In genomic region chr1:177561716-177562588, GRCm38 (mm10) we compare ENCODE assay signal across 13 mouse cellular contexts.
DNase-seq lines count a peak whose midpoint lies in the region; ATAC-seq and TF ChIP-seq lines count a peak whose summit lies in the region.
"Had no signal": no experiment of that assay in that cellular context is flagged by ENCODE, and none has a peak within 500 bp of the region (broad histone marks: within the 10 kb centered on the region; RNA-seq: fewer than 3 reads in every experiment).

No protein-coding gene starts in this region.

- H3K27ac ChIP-seq in forebrain, embryonic 13.5 days = 0 out of 2 replicates have a peak overlapping the region, but pooled peaks have one; percentile 31
- no peak overlapping the region for H3K27ac ChIP-seq in neural tube, embryonic 14.5 days (ENCODE audit: low read depth, low read length)
- no peak overlapping the region for H3K27ac ChIP-seq in liver, postnatal 0 days (ENCODE audit: low read depth)
- H3K27ac ChIP-seq in kidney, adult 2 months (ENCODE audit: insufficient read depth, low read depth, low read length) = no peak overlapping the region
- H3K27ac ChIP-seq: embryonic facial prominence, embryonic 13.5 days; heart, embryonic 10.5 days; liver, embryonic 15.5 days had no signal

- H3K9me3 ChIP-seq in forebrain, embryonic 13.5 days (replicated peaks) = no peaks in the 10 kb centered on the region
- H3K9me3 ChIP-seq in neural tube, embryonic 14.5 days (ENCODE audit: control insufficient read depth, low read length) = no peaks in the 10 kb centered on the region
- no peaks in the 10 kb centered on the region for H3K9me3 ChIP-seq in liver, postnatal 0 days (ENCODE audit: low read length)
- H3K9me3 ChIP-seq: embryonic facial prominence, embryonic 13.5 days; heart, embryonic 10.5 days; liver, embryonic 15.5 days; megakaryocyte, embryonic 14.5 days had no signal

- H3K4me2 ChIP-seq in forebrain, embryonic 13.5 days = no peak overlapping the region
- H3K4me2 ChIP-seq in neural tube, embryonic 14.5 days (ENCODE audit: low read depth, low read length) = peak overlapping the region; percentile 2; the same call in 1 of the 2 replicates
- H3K4me2 ChIP-seq in liver, postnatal 0 days (ENCODE audit: low read depth, low read length) = no peak overlapping the region
- H3K4me2 ChIP-seq: embryonic facial prominence, embryonic 13.5 days; liver, embryonic 15.5 days had no signal

- DNase-seq in cerebellum, postnatal 10 days = peak; percentile 43 to 52
- no peak for DNase-seq in cerebellum, adult 9-11 months
- DNase-seq in mesoderm, embryonic 11.5 days (ENCODE audit: low read depth, low spot score) = peak; percentile 83
- no peak for DNase-seq in left cerebral cortex, adult 18-20 months (ENCODE audit: low spot score in 2 of 2)
- DNase-seq in liver, postnatal 0 days = no peak
- no peak for DNase-seq in kidney, adult 2 months
- DNase-seq: kidney, postnatal 4 days had no signal

- TF ChIP-seq CTCF in liver, postnatal 0 days (IDR thresholded peaks at IDR 0.05; ENCODE audit: low read depth) = no peak
- TF ChIP-seq CTCF in kidney, adult 2 months (conservative IDR thresholded peaks at IDR 0.05; ENCODE audit: insufficient read depth, insufficient read length, low read depth, low read length) = no peak

- no peak overlapping the region for H3K4me3 ChIP-seq in forebrain, embryonic 13.5 days
- H3K4me3 ChIP-seq in neural tube, embryonic 14.5 days (ENCODE audit: low read depth, low read length) = no peak overlapping the region
- no peak overlapping the region for H3K4me3 ChIP-seq in liver, postnatal 0 days (ENCODE audit: low read depth, low read length)
- no peak overlapping the region for H3K4me3 ChIP-seq in kidney, adult 2 months (ENCODE audit: insufficient read depth, low read depth, low read length)
- H3K4me3 ChIP-seq: embryonic facial prominence, embryonic 13.5 days; heart, embryonic 10.5 days; liver, embryonic 15.5 days; megakaryocyte, embryonic 14.5 days had no signal

- no peaks in the 10 kb centered on the region for H3K36me3 ChIP-seq in forebrain, embryonic 13.5 days (ENCODE audit: poor library complexity, severe bottlenecking)
- no peaks in the 10 kb centered on the region for H3K36me3 ChIP-seq in neural tube, embryonic 14.5 days (ENCODE audit: control insufficient read depth, insufficient read depth, low read length)
- no peaks in the 10 kb centered on the region for H3K36me3 ChIP-seq in liver, postnatal 0 days (replicated peaks; ENCODE audit: insufficient read depth, low read length)
- no peaks in the 10 kb centered on the region for H3K36me3 ChIP-seq in kidney, adult 2 months (ENCODE audit: control insufficient read depth, insufficient read depth, low read length)
- H3K36me3 ChIP-seq: embryonic facial prominence, embryonic 13.5 days; heart, embryonic 10.5 days; liver, embryonic 15.5 days had no signal

- no peak overlapping the region for H3K9ac ChIP-seq in forebrain, embryonic 13.5 days
- H3K9ac ChIP-seq in neural tube, embryonic 14.5 days (replicated peaks; ENCODE audit: low read depth, low read length) = no peak overlapping the region
- no peak overlapping the region for H3K9ac ChIP-seq in liver, postnatal 0 days (replicated peaks)
- H3K9ac ChIP-seq: embryonic facial prominence, embryonic 13.5 days; liver, embryonic 15.5 days had no signal

- ATAC-seq in forebrain, embryonic 13.5 days = 0 out of 2 replicates have a peak, but pooled peaks have one; percentile 49
- ATAC-seq in neural tube, embryonic 14.5 days (ENCODE audit: low read depth) = peak; percentile 66; the same call in 1 of the 2 replicates
- no peak for ATAC-seq in liver, postnatal 0 days

- no peaks in the 10 kb centered on the region for H3K27me3 ChIP-seq in forebrain, embryonic 13.5 days
- H3K27me3 ChIP-seq in neural tube, embryonic 14.5 days (ENCODE audit: control insufficient read depth, insufficient read depth, low read length) = no peaks in the 10 kb centered on the region
- no peaks in the 10 kb centered on the region for H3K27me3 ChIP-seq in liver, postnatal 0 days (ENCODE audit: insufficient read depth, low read length)
- H3K27me3 ChIP-seq in kidney, adult 2 months (replicated peaks; ENCODE audit: control insufficient read depth, insufficient read depth, low read length) = no peaks in the 10 kb centered on the region
- H3K27me3 ChIP-seq: liver, embryonic 15.5 days had no signal

- no peak for TF ChIP-seq EP300 in liver, postnatal 0 days (IDR thresholded peaks at IDR 0.05; ENCODE audit: low read depth)

- peaks cover 13% of the 10 kb centered on the region for H3K4me1 ChIP-seq in forebrain, embryonic 13.5 days
- peaks cover 5% of the 10 kb centered on the region; the same call in 1 of the 2 replicates for H3K4me1 ChIP-seq in neural tube, embryonic 14.5 days (ENCODE audit: control insufficient read depth, insufficient read depth, low read length)
- no peaks in the 10 kb centered on the region for H3K4me1 ChIP-seq in liver, postnatal 0 days (ENCODE audit: insufficient read depth)
- no peaks in the 10 kb centered on the region for H3K4me1 ChIP-seq in kidney, adult 2 months (ENCODE audit: control insufficient read depth, insufficient read depth, low read length)
- H3K4me1 ChIP-seq: heart, embryonic 10.5 days; liver, embryonic 15.5 days; megakaryocyte, embryonic 14.5 days had no signal

- no peak for TF ChIP-seq POLR2A in kidney, adult 2 months (IDR thresholded peaks at IDR 0.05; ENCODE audit: low read depth, low read length)

- 39% methylated on average over 17 of the region's 17 CpGs for WGBS in forebrain, embryonic 13.5 days
- 12% methylated on average over 17 of the region's 17 CpGs for WGBS in neural tube, embryonic 14.5 days
- 87% methylated on average over 17 of the region's 17 CpGs for WGBS in liver, postnatal 0 days (ENCODE audit: insufficient replicate concordance)
- 69% methylated on average over 17 of the region's 17 CpGs for WGBS in kidney, adult 2 months

Comparison
In these comparisons a context has a peak if more than half of its experiments do, and no peak if none do; other contexts are left out.
1. DNase-seq: peak in cerebellum, postnatal 10 days (2 of 2) and mesoderm, embryonic 11.5 days (single experiment); none in cerebellum, adult 9-11 months (single experiment), left cerebral cortex, adult 18-20 months (0 of 2), liver, postnatal 0 days (single experiment) and kidney, adult 2 months (single experiment).